Comparison of ENCODE assay signal across 25 mouse cellular contexts in genomic region chr2:31767104-31767503, GRCm38 (mm10). TPM values are rescaled to one million over a fixed set of nuclear protein-coding genes. Genes with fewer than 3 reads are reported as not detected.
DNase-seq lines count a peak whose midpoint lies in the region; ATAC-seq and TF ChIP-seq lines count a peak whose summit lies in the region.
"Had no signal": no experiment of that assay in that cellular context is flagged by ENCODE, and none has a peak within 500 bp of the region (broad histone marks: within the 10 kb centered on the region; RNA-seq: fewer than 3 reads in every experiment).

No protein-coding gene starts in this region.

- peaks cover 4% of the 10 kb centered on the region for H3K79me2 ChIP-seq in heart, adult 2 months (replicated peaks; ENCODE audit: control insufficient read depth, insufficient read depth, low read length)

- H3K9me3 ChIP-seq in hindbrain, embryonic 16.5 days (ENCODE audit: control insufficient read depth, low read length): no peaks in the 10 kb centered on the region
- no peaks in the 10 kb centered on the region for H3K9me3 ChIP-seq in hindbrain, embryonic 13.5 days
- no peaks in the 10 kb centered on the region for H3K9me3 ChIP-seq in megakaryocyte, embryonic 14.5 days
- H3K9me3 ChIP-seq in embryonic facial prominence, embryonic 12.5 days: no peaks in the 10 kb centered on the region
- H3K9me3 ChIP-seq: forebrain, embryonic 13.5 days; limb, embryonic 13.5 days; liver, embryonic 15.5 days had no signal

- no peak overlapping the region for H3K4me3 ChIP-seq in heart, adult 2 months
- no peak overlapping the region for H3K4me3 ChIP-seq in hindbrain, embryonic 16.5 days (ENCODE audit: low read length)
- no peak overlapping the region for H3K4me3 ChIP-seq in hindbrain, embryonic 13.5 days
- peak overlapping the region; percentile 9 for H3K4me3 ChIP-seq in megakaryocyte, embryonic 14.5 days (replicated peaks)
- no peak overlapping the region for H3K4me3 ChIP-seq in embryonic facial prominence, embryonic 12.5 days
- H3K4me3 ChIP-seq: erythroblast, embryonic 14.5 days; forebrain, embryonic 13.5 days; limb, embryonic 13.5 days; liver, embryonic 15.5 days had no signal

- no peak overlapping the region for H3K27ac ChIP-seq in heart, adult 2 months
- H3K27ac ChIP-seq in hindbrain, embryonic 16.5 days (ENCODE audit: low read depth, low read length): no peak overlapping the region
- no peak overlapping the region for H3K27ac ChIP-seq in hindbrain, embryonic 13.5 days
- no peak overlapping the region for H3K27ac ChIP-seq in embryonic facial prominence, embryonic 12.5 days
- H3K27ac ChIP-seq: forebrain, embryonic 13.5 days; hindbrain, postnatal 0 days; kidney, postnatal 0 days; limb, embryonic 13.5 days; liver, embryonic 15.5 days had no signal

- H3K4me1 ChIP-seq in heart, adult 2 months (ENCODE audit: control insufficient read depth, insufficient read depth, low read length): peaks cover 48% of the 10 kb centered on the region
- H3K4me1 ChIP-seq in hindbrain, embryonic 16.5 days (ENCODE audit: control insufficient read depth, insufficient read depth, low read depth, low read length): peaks cover 23% of the 10 kb centered on the region
- H3K4me1 ChIP-seq in hindbrain, embryonic 13.5 days (replicated peaks): peaks cover 72% of the 10 kb centered on the region
- H3K4me1 ChIP-seq in megakaryocyte, embryonic 14.5 days: peaks cover 98% of the 10 kb centered on the region
- H3K4me1 ChIP-seq in embryonic facial prominence, embryonic 12.5 days: peaks cover 82% of the 10 kb centered on the region

- TF ChIP-seq EP300 in heart, adult 2 months (IDR thresholded peaks at IDR 0.05; ENCODE audit: insufficient read depth, low read depth, low read length): no peak

- WGBS in heart, adult 2 months: 93% methylated on average over 6 of the region's 6 CpGs
- 95% methylated on average over 6 of the region's 6 CpGs for WGBS in hindbrain, embryonic 16.5 days
- WGBS in hindbrain, embryonic 13.5 days: 93% methylated on average over 6 of the region's 6 CpGs
- 95% methylated on average over 6 of the region's 6 CpGs for WGBS in embryonic facial prominence, embryonic 12.5 days

- H3K4me2 ChIP-seq in hindbrain, embryonic 16.5 days (ENCODE audit: low read length): no peak overlapping the region
- no peak overlapping the region for H3K4me2 ChIP-seq in hindbrain, embryonic 13.5 days
- H3K4me2 ChIP-seq in embryonic facial prominence, embryonic 12.5 days (replicated peaks): no peak overlapping the region
- H3K4me2 ChIP-seq: forebrain, embryonic 13.5 days; limb, embryonic 13.5 days; liver, embryonic 15.5 days; midbrain, embryonic 11.5 days had no signal

- TF ChIP-seq POLR2A in heart, adult 2 months (IDR thresholded peaks at IDR 0.05; ENCODE audit: insufficient read depth, low read depth, low read length): no peak

- no peak for DNase-seq in heart, adult 2 months
- DNase-seq in heart, postnatal 10 days: no peak
- DNase-seq in yolk sac, embryonic 10.5 days (ENCODE audit: low spot score): no peak
- DNase-seq: adrenal gland, postnatal 36 days; cerebellum, adult 18-20 months; cerebellum, postnatal 36 days; gastrocnemius, postnatal 36 days; heart, postnatal 14 days; retina, postnatal 1 day; thymus, postnatal 14 days had no signal

- H3K9ac ChIP-seq in heart, adult 2 months (ENCODE audit: low read depth, low read length): 0 out of 2 replicates have a peak overlapping the region, but pooled peaks have one; percentile 40
- no peak overlapping the region for H3K9ac ChIP-seq in hindbrain, embryonic 16.5 days (ENCODE audit: low read depth, low read length)
- no peak overlapping the region for H3K9ac ChIP-seq in hindbrain, embryonic 13.5 days
- H3K9ac ChIP-seq in embryonic facial prominence, embryonic 12.5 days: no peak overlapping the region
- H3K9ac ChIP-seq: forebrain, embryonic 13.5 days; limb, embryonic 13.5 days; liver, embryonic 15.5 days had no signal

- peaks cover 34% of the 10 kb centered on the region for H3K36me3 ChIP-seq in heart, adult 2 months (ENCODE audit: control insufficient read depth, insufficient read depth, low read length)
- no peaks in the 10 kb centered on the region for H3K36me3 ChIP-seq in hindbrain, embryonic 16.5 days (ENCODE audit: control insufficient read depth, insufficient read depth, low read length)
- H3K36me3 ChIP-seq in hindbrain, embryonic 13.5 days: no peaks in the 10 kb centered on the region
- peaks cover 2% of the 10 kb centered on the region for H3K36me3 ChIP-seq in megakaryocyte, embryonic 14.5 days (replicated peaks; ENCODE audit: low read length)
- H3K36me3 ChIP-seq in embryonic facial prominence, embryonic 12.5 days: no peaks in the 10 kb centered on the region
- H3K36me3 ChIP-seq: liver, embryonic 15.5 days had no signal

- TF ChIP-seq CTCF in heart, adult 2 months (IDR thresholded peaks at IDR 0.05): no peak

- no peaks in the 10 kb centered on the region for H3K27me3 ChIP-seq in heart, adult 2 months (ENCODE audit: control insufficient read depth, insufficient read depth, low read length)
- no peaks in the 10 kb centered on the region for H3K27me3 ChIP-seq in hindbrain, embryonic 16.5 days (replicated peaks; ENCODE audit: control insufficient read depth, insufficient read depth, low read length)
- H3K27me3 ChIP-seq in hindbrain, embryonic 13.5 days: no peaks in the 10 kb centered on the region
- H3K27me3 ChIP-seq in megakaryocyte, embryonic 14.5 days (replicated peaks): no peaks in the 10 kb centered on the region
- no peaks in the 10 kb centered on the region for H3K27me3 ChIP-seq in embryonic facial prominence, embryonic 12.5 days
- H3K27me3 ChIP-seq: forebrain, embryonic 13.5 days; limb, embryonic 13.5 days; liver, embryonic 15.5 days had no signal

- peak; percentile 59; the same call in 1 of the 2 replicates for ATAC-seq in hindbrain, embryonic 16.5 days
- no peak for ATAC-seq in hindbrain, embryonic 13.5 days (ENCODE audit: low FRiP score)
- no peak for ATAC-seq in megakaryocyte, adult 5-6 weeks (ENCODE audit: poor library complexity, severe bottlenecking)
- peak; percentile 67; the same call in 1 of the 2 replicates for ATAC-seq in embryonic facial prominence, embryonic 12.5 days (ENCODE audit: insufficient number of reproducible peaks, insufficient read depth, low FRiP score, low TSS enrichment)
- ATAC-seq: forebrain, embryonic 13.5 days; intestine, postnatal 0 days had no signal

- intact Hi-C loops in heart, adult 2 months (cut with DNase I): no loop called here
- intact Hi-C loops in heart, postnatal 10 days (cut with DNase I): loop anchor here (10.0 kb wide), 1 partner anchor 1598 kb away; no protein-coding TSS in a partner anchor

RNA-seq across cellular contexts. Expression of gene Qrfp, which starts 43.3 kb away (rescaled TPM):
- total RNA-seq in heart, adult 2 months (2021): not detected
- 0.04 TPM in 1 of 2 replicates, not detected in the other for polyA plus RNA-seq in heart, adult 2 months (2012; rRNA removed)
- not detected for total RNA-seq in heart, postnatal 10 days (2021)
- 0.09 TPM in 1 of 2 replicates, not detected in the other for polyA plus RNA-seq in hindbrain, embryonic 16.5 days (2015; fragmentation: Nextera tagmentation; extraction: Ambion mirVana)
- 0.08 TPM in 1 of 2 replicates, not detected in the other for polyA plus RNA-seq in hindbrain, embryonic 13.5 days (2015; fragmentation: Nextera tagmentation; extraction: Ambion mirVana)
- 0.17 TPM in 1 of 2 replicates, not detected in the other for polyA plus RNA-seq in megakaryocyte, embryonic 14.5 days (2012; ENCODE audit: insufficient read depth, low replicate concordance)
- total RNA-seq in megakaryocyte, adult 5-6 weeks (2015): 0.57 and 0.65 TPM in 2 replicates
- total RNA-seq in megakaryocyte, adult 5-6 weeks (2017): 0.04 and 0.29 TPM in 2 replicates
- polyA plus RNA-seq in embryonic facial prominence, embryonic 12.5 days (2016; fragmentation: Nextera tagmentation; extraction: Ambion mirVana): 0.15 and 0.18 TPM in 2 replicates
- total RNA-seq: adrenal gland, postnatal 36 days; gastrocnemius, postnatal 36 days; heart, postnatal 14 days; hindbrain, postnatal 0 days; layer of hippocampus, postnatal 25 days; left cerebral cortex, postnatal 14 days had no signal
- polyA plus RNA-seq: erythroblast, embryonic 14.5 days had no signal

Comparison
In these comparisons a context has a peak if more than half of its experiments do, and no peak if none do; other contexts are left out.
1. ATAC-seq: peak in hindbrain, embryonic 16.5 days (single experiment) and embryonic facial prominence, embryonic 12.5 days (single experiment); none in hindbrain, embryonic 13.5 days (single experiment) and megakaryocyte, adult 5-6 weeks (single experiment).